Mouse (Mus musculus) myocyte (in vitro differentiated cells): ENCODE measurements at regions not wholly inside any gene's neighbourhood (a gene's known extent, or its start where the extent isn't known, plus 50 kb on each side); places are given as distances from the start of the nearest gene placed in this dataset.

ENCODE experiments used
- H3K27me3 ChIP-seq: one replicate; pipeline ENCODE4 v1.6.1; 2011; ENCODE audit not compliant: control insufficient read depth, insufficient read depth, insufficient read length
- H3K36me3 ChIP-seq: one replicate; pipeline ENCODE4 v1.6.1; 2011; ENCODE audit not compliant: control insufficient read depth, insufficient read depth
- H3K4me2 ChIP-seq: one replicate; pipeline ENCODE4 v1.6.1; 2011; ENCODE audit warnings: low read depth, control low read depth
- H3K4me3 ChIP-seq: one replicate; pipeline ENCODE4 v1.5.1; 2011; ENCODE audit warnings: mild to moderate bottlenecking, control low read depth, moderate library complexity
- H3K79me2 ChIP-seq: one replicate; pipeline ENCODE4 v1.6.1; 2011; ENCODE audit not compliant: control insufficient read depth, insufficient read depth
- H3ac ChIP-seq: one replicate; pipeline ENCODE4 v1.6.1; 2011; ENCODE audit not compliant: control insufficient read depth, insufficient read length
- CEBPB ChIP-seq: IDR thresholded peaks from 2 replicates; pipeline ENCODE4 v1.6.1; 2011; ENCODE audit warnings: mild to moderate bottlenecking, moderate library complexity; ENCODE audit not compliant: poor library complexity, insufficient read depth, severe bottlenecking
- E2F4 ChIP-seq: IDR thresholded peaks from one replicate; pipeline ENCODE4 v1.6.1; 2011; ENCODE audit warnings: mild to moderate bottlenecking, control low read depth, moderate library complexity; ENCODE audit not compliant: insufficient read depth
- MAX ChIP-seq: IDR thresholded peaks from one replicate; pipeline ENCODE4 v1.6.1; 2011; ENCODE audit warnings: low read depth, mild to moderate bottlenecking, control low read depth
- MYOD1 ChIP-seq, 3 experiments: IDR thresholded peaks; one replicate each; pipeline ENCODE4 v1.6.1; 2011; ENCODE audit warnings: control low read depth in 2 of 3, low read depth in 2 of 3, mild to moderate bottlenecking in 2 of 3, moderate library complexity in 1 of 3; ENCODE audit not compliant: insufficient read length in 2 of 3, control insufficient read depth in 1 of 3
- MYOG ChIP-seq, 3 experiments: IDR thresholded peaks; one replicate each; pipeline ENCODE4 v1.6.1; 2011; ENCODE audit warnings: control low read depth in 2 of 3, low read depth in 2 of 3, mild to moderate bottlenecking in 2 of 3; ENCODE audit not compliant: insufficient read length in 2 of 3, control insufficient read depth in 1 of 3, insufficient read depth in 1 of 3
- POLR2A ChIP-seq: IDR thresholded peaks from one replicate; pipeline ENCODE4 v1.6.1; 2011; ENCODE audit warnings: low read depth, mild to moderate bottlenecking, control low read depth, moderate library complexity; ENCODE audit not compliant: insufficient read length
- POLR2AphosphoS2 ChIP-seq: IDR thresholded peaks from one replicate; pipeline ENCODE4 v1.6.1; 2011; ENCODE audit warnings: low read depth, control low read depth; ENCODE audit not compliant: insufficient read length
- REST ChIP-seq: IDR thresholded peaks from one replicate; pipeline ENCODE4 v1.6.1; 2011; ENCODE audit warnings: mild to moderate bottlenecking, control low read depth, moderate library complexity; ENCODE audit not compliant: insufficient read depth, insufficient read length
- SRF ChIP-seq: IDR thresholded peaks from one replicate; pipeline ENCODE4 v1.6.1; 2011; ENCODE audit warnings: low read depth; ENCODE audit not compliant: control insufficient read depth, insufficient read length
- TCF12 ChIP-seq: IDR thresholded peaks from one replicate; pipeline ENCODE4 v1.6.1; 2011; ENCODE audit warnings: mild to moderate bottlenecking, control low read depth; ENCODE audit not compliant: poor library complexity, insufficient read depth, severe bottlenecking
- TCF3 ChIP-seq: IDR thresholded peaks from one replicate; pipeline ENCODE4 v1.6.1; 2011; ENCODE audit warnings: low read depth, control low read depth; ENCODE audit not compliant: insufficient read length
- USF1 ChIP-seq: IDR thresholded peaks from one replicate; pipeline ENCODE4 v1.6.1; 2011; ENCODE audit warnings: low read depth, mild to moderate bottlenecking, control low read depth, moderate library complexity

GRCm38 (mm10) chr14:76244338-76245062 is 133.8 kb downstream of the Nufip1 start:
- no peak overlapping the region for H3ac ChIP-seq
- H3K79me2 ChIP-seq = no peaks in the 10 kb centered on the region
- H3K36me3 ChIP-seq = no peaks in the 10 kb centered on the region
- TF ChIP-seq SRF = no peak
- no peak for TF ChIP-seq USF1
- TF ChIP-seq POLR2A = no peak
- TF ChIP-seq E2F4 = no peak
- TF ChIP-seq TCF3 = no peak
- no peak for TF ChIP-seq REST
- TF ChIP-seq POLR2AphosphoS2 = no peak
- TF ChIP-seq TCF12 = no peak
- no peak for TF ChIP-seq CEBPB
- no peak for TF ChIP-seq MYOG (IDR thresholded peaks at IDR 0.05; ENCODE audit: control insufficient read depth in 1 of 3, insufficient read depth in 1 of 3, insufficient read length in 2 of 3, low read depth in 2 of 3)
- no peak for TF ChIP-seq MAX
- TF ChIP-seq MYOD1 (IDR thresholded peaks at IDR 0.05; ENCODE audit: control insufficient read depth in 1 of 3, insufficient read length in 2 of 3, low read depth in 2 of 3) = no peak
- no peaks in the 10 kb centered on the region for H3K27me3 ChIP-seq
- no peak overlapping the region for H3K4me2 ChIP-seq
- no peak overlapping the region for H3K4me3 ChIP-seq

- Histone ChIP-seq H3K79me2 (no peaks in the 10 kb centered on the region), H3ac (no peak overlapping the region), H3K4me2 (no peak overlapping the region), H3K36me3 (no peaks in the 10 kb centered on the region), H3K4me3 (no peak overlapping the region), H3K27me3 (no peaks in the 10 kb centered on the region)
- no peak for TF ChIP-seq MYOG (IDR thresholded peaks at IDR 0.05; ENCODE audit: control insufficient read depth in 1 of 3, insufficient read depth in 1 of 3, insufficient read length in 2 of 3, low read depth in 2 of 3)
- no peak for TF ChIP-seq POLR2A
- TF ChIP-seq E2F4 = no peak
- TF ChIP-seq CEBPB = no peak
- no peak for TF ChIP-seq MAX
- TF ChIP-seq SRF = no peak
- TF ChIP-seq TCF12 = no peak
- no peak for TF ChIP-seq REST
- TF ChIP-seq USF1 = no peak
- TF ChIP-seq POLR2AphosphoS2 = no peak
- TF ChIP-seq MYOD1 (IDR thresholded peaks at IDR 0.05; ENCODE audit: control insufficient read depth in 1 of 3, insufficient read length in 2 of 3, low read depth in 2 of 3) = no peak
- no peak for TF ChIP-seq TCF3
Measured at GRCm38 (mm10) chr14:76245063-76245396, 134.3 kb downstream of the Nufip1 start.

GRCm38 (mm10) chr14:76247664-76248063 is 137.0 kb downstream of the Nufip1 start:
- H3K4me2 ChIP-seq = no peak overlapping the region
- H3ac ChIP-seq = no peak overlapping the region
- TF ChIP-seq TCF3 (no peak), MYOG (IDR thresholded peaks at IDR 0.05; ENCODE audit: control insufficient read depth in 1 of 3, insufficient read depth in 1 of 3, insufficient read length in 2 of 3, low read depth in 2 of 3) (no peak), MAX (no peak), CEBPB (no peak), MYOD1 (IDR thresholded peaks at IDR 0.05; ENCODE audit: control insufficient read depth in 1 of 3, insufficient read length in 2 of 3, low read depth in 2 of 3) (no peak), SRF (no peak), POLR2A (no peak), REST (no peak), TCF12 (no peak)
- no peak overlapping the region for H3K4me3 ChIP-seq
- H3K27me3 ChIP-seq = no peaks in the 10 kb centered on the region
- no peaks in the 10 kb centered on the region for H3K36me3 ChIP-seq
- no peaks in the 10 kb centered on the region for H3K79me2 ChIP-seq

- H3K4me3 ChIP-seq = no peak overlapping the region
- no peaks in the 10 kb centered on the region for H3K36me3 ChIP-seq
- no peak overlapping the region for H3K4me2 ChIP-seq
- no peaks in the 10 kb centered on the region for H3K79me2 ChIP-seq
- no peaks in the 10 kb centered on the region for H3K27me3 ChIP-seq
- TF ChIP-seq MYOD1 (IDR thresholded peaks at IDR 0.05; ENCODE audit: control insufficient read depth in 1 of 3, insufficient read length in 2 of 3, low read depth in 2 of 3) = no peak
- TF ChIP-seq USF1 = no peak
- no peak for TF ChIP-seq POLR2AphosphoS2
- no peak for TF ChIP-seq CEBPB
- TF ChIP-seq MAX = no peak
- no peak for TF ChIP-seq REST
- no peak for TF ChIP-seq TCF3
- no peak for TF ChIP-seq TCF12
- TF ChIP-seq POLR2A = no peak
- TF ChIP-seq MYOG (IDR thresholded peaks at IDR 0.05; ENCODE audit: control insufficient read depth in 1 of 3, insufficient read depth in 1 of 3, insufficient read length in 2 of 3, low read depth in 2 of 3) = no peak
- no peak for TF ChIP-seq SRF
- no peak for TF ChIP-seq E2F4
- H3ac ChIP-seq = no peak overlapping the region
Measured at GRCm38 (mm10) chr14:76253850-76254249, 143.2 kb downstream of the Nufip1 start.
